Mouse (Mus musculus): ENCODE data around the gene Rnasel.

- TF ChIP-seq HCFC1 (IDR thresholded peaks at IDR 0.05; ENCODE audit: low read depth, low read length) (no peak), E2F4 (IDR thresholded peaks at IDR 0.05; ENCODE audit: insufficient replicate concordance, low read depth, low read length) (no peak), POLR2A (IDR thresholded peaks at IDR 0.05; ENCODE audit: low read depth, low read length) (no peak)
These were observed 25.9 kb downstream of the Rnasel start for GRCm38 (mm10) chr1:153775174-153775573.

All from CH12.LX (cell line).